Mouse (Mus musculus): ENCODE results near the gene Met.
A peak's percentile ranks its signal among the peaks of the same experiment; 100 is the strongest.

The Met gene

GRCm38 (mm10) chr6:17554263-17554662, 90.7 kb downstream of the Met start:
- no peak for DNase-seq

- no peak for DNase-seq
Measured at GRCm38 (mm10) chr6:17554757-17555156, 91.2 kb downstream of the Met start.

GRCm38 (mm10) chr6:17555719-17556118, 92.1 kb downstream of the Met start:
- no peak for DNase-seq

- DNase-seq, result no peak
Measured at GRCm38 (mm10) chr6:17559657-17560056, 96.1 kb downstream of the Met start.

GRCm38 (mm10) chr6:17561347-17561746, 97.7 kb downstream of the Met start:
- no peak for DNase-seq

DNA sequence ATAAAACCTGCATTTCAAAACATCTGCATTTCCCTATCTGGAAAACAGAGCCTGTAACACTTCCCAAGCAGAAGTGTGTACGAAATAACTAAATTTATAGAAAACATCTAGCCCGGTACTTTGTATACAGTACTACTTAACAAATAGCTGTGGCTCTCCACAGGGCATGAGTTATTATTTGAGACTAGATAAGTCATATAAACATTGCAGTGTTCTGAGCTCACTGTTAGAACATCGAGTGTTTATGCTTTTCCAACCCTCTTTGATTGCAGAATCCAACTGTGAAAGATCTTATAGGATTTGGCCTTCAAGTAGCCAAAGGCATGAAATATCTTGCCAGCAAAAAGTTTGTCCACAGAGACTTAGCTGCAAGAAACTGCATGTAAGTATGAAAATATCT, 98.3 kb downstream of the Met start:
- DNase-seq, result no peak

DNA sequence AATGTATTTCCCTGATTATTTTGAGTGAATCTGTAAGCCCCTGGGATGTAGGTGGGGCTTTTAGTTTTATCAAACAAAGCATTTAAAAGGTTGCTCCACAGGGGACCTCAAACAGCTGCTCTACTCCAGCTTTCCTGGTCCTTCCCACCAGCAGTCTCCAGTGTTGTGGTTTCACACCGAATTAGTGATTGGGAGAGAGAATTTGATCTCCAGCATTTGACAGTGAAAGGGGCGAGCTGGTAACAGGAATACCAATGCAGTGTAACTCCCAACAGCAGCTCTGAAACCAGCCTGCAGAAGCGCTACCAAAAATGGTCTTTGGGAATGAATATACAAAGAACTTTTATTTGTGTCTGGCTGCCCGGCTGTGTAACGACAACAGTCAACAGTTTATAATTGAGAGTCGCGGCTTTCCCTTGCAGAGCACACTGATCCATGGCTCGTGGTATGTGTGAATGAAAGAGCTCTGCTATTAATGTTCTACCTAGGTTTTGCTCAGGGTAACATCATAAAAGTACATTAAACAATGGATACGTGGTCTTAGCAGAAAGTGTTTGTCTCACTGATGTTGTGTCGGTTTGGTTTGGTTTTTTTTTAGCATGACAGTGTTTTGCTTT, 99.0 kb downstream of the Met start:
- peak in 1 of 2 experiments; percentile 32 for DNase-seq

DNA sequence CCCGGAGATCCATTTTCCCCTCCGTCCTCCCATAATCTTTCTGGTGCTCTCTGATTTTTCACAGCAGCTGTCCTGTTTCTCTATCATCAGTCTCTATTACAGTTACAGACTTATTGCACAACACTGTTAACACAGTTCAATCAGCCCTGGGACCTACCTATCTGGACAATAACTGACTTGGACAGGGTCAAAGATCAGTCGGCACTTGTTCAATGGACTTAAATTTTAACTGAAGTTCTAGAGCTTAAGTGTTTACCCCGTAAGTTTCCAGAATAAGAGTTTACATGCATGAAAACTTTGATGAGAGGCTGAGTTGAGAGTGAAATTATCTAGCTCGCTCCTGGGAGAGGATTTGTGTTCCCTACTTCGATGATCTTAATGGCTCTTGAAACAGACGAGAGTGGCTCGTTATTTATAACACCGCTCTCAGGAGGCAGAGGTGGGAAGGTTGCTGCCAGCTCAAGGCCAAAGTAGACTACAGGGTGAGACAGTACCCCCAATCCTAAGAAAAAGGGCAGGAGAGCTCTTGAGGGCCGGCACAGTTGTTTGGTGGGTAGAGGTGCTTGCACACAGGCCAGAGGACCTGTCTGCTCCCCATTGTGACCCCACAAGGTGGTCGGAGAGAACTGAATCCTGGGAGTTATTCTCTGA, 105.2 kb downstream of the Met start:
- no peak for DNase-seq

GRCm38 (mm10) chr6:17573227-17573626, 109.6 kb downstream of the Met start:
- no peak for DNase-seq

- DNase-seq, result no peak
Measured at GRCm38 (mm10) chr6:17573732-17574131, 110.1 kb downstream of the Met start.

DNA sequence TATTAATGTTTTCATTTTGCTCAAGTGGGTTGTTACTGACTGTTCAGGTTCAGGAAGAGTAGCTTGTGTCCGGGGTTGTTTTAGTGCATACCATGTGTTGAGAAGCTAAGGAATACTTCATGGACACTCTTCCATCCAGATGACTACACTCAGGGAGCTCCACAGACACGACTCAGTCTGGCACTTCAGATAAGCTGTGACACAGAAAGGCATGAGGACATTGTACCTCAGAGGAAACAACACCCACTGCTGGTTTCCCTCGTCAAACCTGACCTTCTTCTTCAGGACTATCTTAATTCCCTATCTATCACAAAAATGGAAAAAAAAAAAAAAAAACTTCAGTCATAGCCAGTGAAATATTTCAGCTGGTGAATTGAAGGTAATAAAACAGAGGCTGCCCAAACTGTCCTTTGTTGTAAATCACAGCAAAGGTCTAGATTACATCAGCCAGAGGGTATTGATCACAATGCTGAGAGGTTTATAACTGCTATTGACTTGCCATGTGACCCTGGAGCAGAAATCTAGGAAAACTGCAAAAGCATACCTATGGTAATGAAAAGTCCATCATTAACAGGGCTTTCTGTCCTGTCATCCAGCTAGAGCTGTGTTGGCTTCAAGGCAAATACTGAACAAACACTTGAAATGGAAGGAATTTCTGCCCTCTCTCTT, 114.6 kb downstream of the Met start:
- DNase-seq, result no peak

- DNase-seq, result no peak
Measured at GRCm38 (mm10) chr6:17580349-17580748, 116.7 kb downstream of the Met start.

DNA sequence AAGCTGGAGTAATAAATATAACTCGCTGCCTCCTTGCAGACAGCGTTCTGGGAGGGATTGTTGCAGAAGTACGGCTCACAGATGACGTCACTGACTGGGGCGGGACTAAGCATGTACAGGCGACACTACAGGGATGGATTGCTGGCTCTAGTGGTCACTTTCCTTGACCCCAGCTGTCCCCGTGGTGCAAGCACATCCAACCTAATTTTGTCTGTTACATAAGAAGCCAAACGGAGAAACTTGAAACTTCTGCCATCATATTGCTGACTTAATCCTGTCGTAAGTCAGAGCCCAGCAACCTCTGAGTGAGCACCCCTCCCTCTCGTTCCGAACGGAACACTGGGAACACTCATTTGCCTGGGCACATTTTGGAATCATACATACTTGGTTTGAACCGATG, 120.4 kb downstream of the Met start:
- DNase-seq, result peak; percentile 70 to 72

GRCm38 (mm10) chr6:17589049-17589952, 125.7 kb downstream of the Met start:
- DNase-seq, result peak; percentile 73 to 86

DNA sequence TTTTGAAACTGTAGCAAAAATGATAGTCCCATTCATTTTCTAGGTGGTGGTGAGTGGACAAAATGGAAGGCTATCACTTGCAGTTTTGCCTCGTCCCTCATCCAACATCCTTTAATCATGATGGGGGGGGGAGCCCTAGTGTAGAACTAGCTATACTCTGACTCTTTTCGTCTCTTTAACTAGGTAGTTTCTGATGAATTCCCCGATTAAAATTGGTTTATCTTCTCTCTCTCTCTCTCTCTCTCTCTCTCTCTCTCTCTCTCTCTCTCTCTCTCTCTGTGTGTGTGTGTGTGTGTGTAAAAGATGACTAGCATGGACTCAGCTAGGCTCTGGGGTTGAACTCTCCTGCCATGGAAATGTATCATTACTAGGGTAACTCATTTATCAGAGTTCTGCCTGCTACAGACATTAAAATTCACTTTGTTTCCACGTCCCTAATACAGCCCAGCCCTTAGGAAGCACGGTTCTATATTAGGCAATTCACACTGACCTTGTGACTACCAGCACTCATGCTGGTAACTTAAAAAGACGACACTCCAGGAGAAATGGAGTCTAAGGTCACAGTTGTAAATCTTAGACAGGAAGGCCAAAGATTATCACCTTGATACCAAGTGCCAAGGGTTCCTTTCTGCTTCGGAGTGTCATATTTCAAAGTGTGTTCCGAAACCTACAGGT, 126.5 kb downstream of the Met start:
- DNase-seq, result no peak

- no peak for DNase-seq
Measured at GRCm38 (mm10) chr6:17593971-17594370, 130.4 kb downstream of the Met start.

- DNase-seq, result peak; percentile 33 to 34
Measured at GRCm38 (mm10) chr6:17595712-17596462, 132.3 kb downstream of the Met start.

DNA sequence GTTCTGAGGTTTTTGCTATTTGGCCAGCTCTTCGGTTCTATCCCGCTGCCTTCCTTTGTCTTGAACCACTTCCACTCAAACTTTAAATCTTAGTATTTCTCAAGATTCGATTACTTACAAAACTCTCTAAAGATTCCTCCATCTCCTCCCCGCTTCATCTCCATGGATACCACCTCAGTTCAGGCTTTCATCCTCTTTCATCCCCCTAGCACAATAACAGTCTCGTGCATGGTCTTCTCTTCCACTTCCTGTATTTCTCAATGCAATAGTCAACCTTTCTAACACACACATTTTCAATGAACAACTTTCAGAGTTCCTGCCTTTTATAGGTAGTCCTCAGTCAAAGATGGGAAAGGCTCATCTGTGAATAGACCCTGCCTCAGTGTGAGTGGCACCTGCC, 135.8 kb downstream of the Met start:
- DNase-seq, result no peak

- DNase-seq, result no peak
Measured at GRCm38 (mm10) chr6:17601526-17601925, 137.9 kb downstream of the Met start.

DNA sequence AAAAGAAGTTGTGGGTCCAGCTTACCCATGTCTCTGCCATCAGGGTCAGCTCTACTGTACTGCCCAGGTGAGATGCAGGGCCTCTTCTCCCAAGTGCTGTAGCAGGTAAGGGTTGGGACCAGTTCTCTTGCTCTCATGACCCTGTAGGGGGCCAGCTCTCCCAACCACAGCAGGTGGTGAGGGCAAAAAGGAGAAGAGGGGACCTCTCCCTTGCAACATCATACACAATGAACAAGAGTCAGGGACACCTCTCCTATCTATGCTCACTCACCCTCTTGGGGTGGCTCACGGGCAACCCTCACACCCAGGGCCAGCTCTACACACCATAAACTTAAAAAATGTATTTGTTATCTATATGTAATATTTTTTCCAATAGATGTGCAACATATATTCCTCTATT, 143.3 kb downstream of the Met start:
- no peak for DNase-seq

DNA sequence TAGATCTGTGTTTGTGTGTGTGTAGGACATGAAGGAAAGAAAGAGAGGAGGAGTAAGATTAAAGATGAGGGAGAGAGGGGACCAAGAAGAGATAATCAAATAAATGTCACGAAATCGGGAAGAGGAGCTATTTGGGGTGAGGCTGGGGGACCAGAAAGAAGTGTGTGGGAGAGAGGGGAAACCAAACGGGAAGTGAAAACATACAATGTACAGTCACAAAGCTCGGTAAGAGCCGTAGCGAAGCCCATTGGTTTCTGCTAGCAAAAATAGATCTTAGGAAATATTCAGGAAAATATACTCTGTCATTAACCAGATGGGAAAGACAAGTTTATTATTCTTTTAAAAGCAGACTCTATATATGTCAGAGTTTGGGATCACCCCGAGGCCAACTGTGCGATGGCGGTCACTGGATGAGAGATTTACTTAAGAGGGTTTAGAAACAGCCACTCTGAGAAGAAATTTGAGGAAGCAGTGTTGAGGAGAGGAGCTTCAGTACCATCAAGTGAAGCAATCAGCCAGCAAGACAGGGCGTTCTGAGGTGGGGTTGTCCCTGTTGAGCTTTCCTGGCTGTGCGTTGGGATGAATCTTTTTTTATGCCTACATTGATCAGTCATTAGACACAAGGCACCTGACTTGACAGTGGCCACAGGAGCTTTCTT, 147.9 kb downstream of the Met start:
- DNase-seq, result peak in 1 of 2 experiments; percentile 6

All from lung, postnatal 4 days (tissue).